Mouse (Mus musculus) C2C12 (cell line): ENCODE measurements around the gene Pigm.

Experiments
- CTCF ChIP-seq: IDR thresholded peaks from one replicate; pipeline ENCODE4 v1.5.1; 2011; ENCODE audit not compliant: control insufficient read depth, insufficient read depth, insufficient read length
- FOSL1 ChIP-seq: IDR thresholded peaks from one replicate; pipeline ENCODE4 v1.8.0; 2011; ENCODE audit warnings: mild to moderate bottlenecking, low read length; ENCODE audit not compliant: poor library complexity, insufficient read depth, severe bottlenecking
- MAX ChIP-seq: IDR thresholded peaks from one replicate; pipeline ENCODE4 v1.6.1; 2011; ENCODE audit warnings: mild to moderate bottlenecking, control low read depth
- MYOD1 ChIP-seq: IDR thresholded peaks from one replicate; pipeline ENCODE4 v1.6.1; 2011; ENCODE audit warnings: low read depth; ENCODE audit not compliant: control insufficient read depth, insufficient read length
- MYOG ChIP-seq: IDR thresholded peaks from one replicate; pipeline ENCODE4 v1.6.1; 2011; ENCODE audit not compliant: control insufficient read depth, insufficient read length; ENCODE audit errors: extremely low read depth
- USF1 ChIP-seq: IDR thresholded peaks from one replicate; pipeline ENCODE4 v1.6.1; 2011; ENCODE audit warnings: low read depth, mild to moderate bottlenecking, control low read depth, moderate library complexity

DNA sequence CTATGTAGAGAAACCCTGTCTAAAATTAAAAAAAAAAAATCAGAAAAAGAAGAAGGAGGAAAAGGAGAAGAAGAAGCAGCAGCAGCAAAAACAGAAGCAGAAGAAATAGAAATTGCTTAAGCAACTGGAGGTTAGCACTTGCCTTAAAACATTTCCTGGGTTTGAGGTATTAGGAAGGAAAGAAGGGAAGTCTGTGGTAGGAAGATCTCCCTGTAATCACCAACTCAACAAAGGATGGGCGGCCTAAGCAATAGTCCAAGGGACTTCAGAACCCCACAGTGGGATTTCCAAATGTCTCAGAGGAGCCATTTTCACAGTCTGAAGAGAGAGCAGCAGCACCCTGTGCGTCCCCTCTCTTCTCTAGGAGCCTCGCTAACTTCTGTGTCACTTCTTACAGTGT is 23.9 kb upstream of the Pigm start:
- TF ChIP-seq FOSL1 (no peak), CTCF (no peak), MAX (no peak), USF1 (no peak), MYOG (no peak), MYOD1 (no peak)
